Mouse (Mus musculus): ENCODE measurements at regions not wholly inside any gene's neighbourhood (a gene's known extent, or its start where the extent isn't known, plus 50 kb on each side); places are given as distances from the start of the nearest gene placed in this dataset.
A peak's percentile ranks its signal among the peaks of the same experiment; 100 is the strongest.

GRCm38 (mm10) chr15:93874206-93874605, 278.5 kb upstream of the Prickle1 start:
- Histone ChIP-seq H3K9me3 (replicated peaks) (no peaks in the 10 kb centered on the region), H3K4me2 (no peak overlapping the region), H3K4me1 (replicated peaks) (no peaks in the 10 kb centered on the region), H3K9ac (no peak overlapping the region), H3K4me3 (no peak overlapping the region), H3K36me3 (no peaks in the 10 kb centered on the region), H3K27me3 (no peaks in the 10 kb centered on the region), H3K27ac (no peak overlapping the region)
- 73% methylated on average over 6 of the region's 6 CpGs for WGBS
- no peak for ATAC-seq (replicated peaks; ENCODE audit: insufficient number of reproducible peaks, insufficient read depth, low FRiP score, low read depth)

GRCm38 (mm10) chr15:93857336-93857901, 261.7 kb upstream of the Prickle1 start:
- no peaks in the 10 kb centered on the region for H3K4me1 ChIP-seq (replicated peaks)
- H3K9ac ChIP-seq = no peak overlapping the region
- no peak overlapping the region for H3K4me3 ChIP-seq
- H3K4me2 ChIP-seq = no peak overlapping the region
- 80% methylated on average over 12 of the region's 12 CpGs for WGBS
- H3K27ac ChIP-seq = no peak overlapping the region
- no peak for ATAC-seq (replicated peaks; ENCODE audit: insufficient number of reproducible peaks, insufficient read depth, low FRiP score, low read depth)
- no peaks in the 10 kb centered on the region for H3K9me3 ChIP-seq (replicated peaks)
- no peaks in the 10 kb centered on the region for H3K27me3 ChIP-seq
- no peaks in the 10 kb centered on the region for H3K36me3 ChIP-seq

GRCm38 (mm10) chr15:93853221-93853620, 257.5 kb upstream of the Prickle1 start:
- no peak overlapping the region for H3K9ac ChIP-seq
- WGBS = 65% methylated on average over 3 of the region's 3 CpGs

GRCm38 (mm10) chr15:93852126-93852525, 256.4 kb upstream of the Prickle1 start:
- Histone ChIP-seq H3K9me3 (replicated peaks) (no peaks in the 10 kb centered on the region), H3K36me3 (no peaks in the 10 kb centered on the region), H3K4me2 (no peak overlapping the region), H3K27ac (no peak overlapping the region), H3K27me3 (no peaks in the 10 kb centered on the region), H3K9ac (no peak overlapping the region), H3K4me3 (no peak overlapping the region), H3K4me1 (replicated peaks) (no peaks in the 10 kb centered on the region)
- no peak for ATAC-seq (replicated peaks; ENCODE audit: insufficient number of reproducible peaks, insufficient read depth, low FRiP score, low read depth)
- 84% methylated on average over 4 of the region's 4 CpGs for WGBS

More at GRCm38 (mm10) chr15:93853221-93853620, 257.5 kb upstream of the Prickle1 start:
- no peaks in the 10 kb centered on the region for H3K9me3 ChIP-seq (replicated peaks)
- H3K4me1 ChIP-seq (replicated peaks) = no peaks in the 10 kb centered on the region
- no peak for ATAC-seq (replicated peaks; ENCODE audit: insufficient number of reproducible peaks, insufficient read depth, low FRiP score, low read depth)
- no peak overlapping the region for H3K4me2 ChIP-seq
- H3K27ac ChIP-seq = no peak overlapping the region
- no peaks in the 10 kb centered on the region for H3K36me3 ChIP-seq
- no peaks in the 10 kb centered on the region for H3K27me3 ChIP-seq
- H3K4me3 ChIP-seq = no peak overlapping the region

- no peak overlapping the region for H3K4me3 ChIP-seq
- no peak overlapping the region for H3K9ac ChIP-seq
- no peaks in the 10 kb centered on the region for H3K36me3 ChIP-seq
- no peak overlapping the region for H3K4me2 ChIP-seq
- H3K27me3 ChIP-seq = no peaks in the 10 kb centered on the region
- no peak overlapping the region for H3K27ac ChIP-seq
- H3K9me3 ChIP-seq (replicated peaks) = no peaks in the 10 kb centered on the region
- no peaks in the 10 kb centered on the region for H3K4me1 ChIP-seq (replicated peaks)
- ATAC-seq (replicated peaks; ENCODE audit: insufficient number of reproducible peaks, insufficient read depth, low FRiP score, low read depth) = no peak
- WGBS = 81% methylated on average over 6 of the region's 6 CpGs
Observed at GRCm38 (mm10) chr15:93850388-93850787, 254.7 kb upstream of the Prickle1 start.

- no peaks in the 10 kb centered on the region for H3K27me3 ChIP-seq
- no peak overlapping the region for H3K9ac ChIP-seq
- 84% methylated on average over 4 of the region's 4 CpGs for WGBS
- no peak overlapping the region for H3K27ac ChIP-seq
- no peak overlapping the region for H3K4me3 ChIP-seq
- H3K36me3 ChIP-seq = no peaks in the 10 kb centered on the region
- no peak overlapping the region for H3K4me2 ChIP-seq
- no peaks in the 10 kb centered on the region for H3K4me1 ChIP-seq (replicated peaks)
- no peak for ATAC-seq (replicated peaks; ENCODE audit: insufficient number of reproducible peaks, insufficient read depth, low FRiP score, low read depth)
- H3K9me3 ChIP-seq (replicated peaks) = no peaks in the 10 kb centered on the region
Observed at GRCm38 (mm10) chr15:93848830-93849229, 253.1 kb upstream of the Prickle1 start.

GRCm38 (mm10) chr15:93846797-93847196, 251.1 kb upstream of the Prickle1 start:
- Histone ChIP-seq H3K9ac (no peak overlapping the region), H3K27ac (no peak overlapping the region), H3K36me3 (no peaks in the 10 kb centered on the region), H3K4me3 (no peak overlapping the region), H3K4me2 (no peak overlapping the region), H3K9me3 (replicated peaks) (no peaks in the 10 kb centered on the region), H3K27me3 (no peaks in the 10 kb centered on the region), H3K4me1 (replicated peaks) (no peaks in the 10 kb centered on the region)
- WGBS = 79% methylated on average over 4 of the region's 4 CpGs
- ATAC-seq (replicated peaks; ENCODE audit: insufficient number of reproducible peaks, insufficient read depth, low FRiP score, low read depth) = no peak

- H3K36me3 ChIP-seq = no peaks in the 10 kb centered on the region
- H3K27ac ChIP-seq = no peak overlapping the region
- 35% methylated on average over 6 of the region's 6 CpGs for WGBS
- H3K9me3 ChIP-seq (replicated peaks) = no peaks in the 10 kb centered on the region
- no peak for ATAC-seq (replicated peaks; ENCODE audit: insufficient number of reproducible peaks, insufficient read depth, low FRiP score, low read depth)
- H3K4me1 ChIP-seq (replicated peaks) = no peaks in the 10 kb centered on the region
- no peak overlapping the region for H3K4me2 ChIP-seq
- H3K27me3 ChIP-seq = no peaks in the 10 kb centered on the region
- H3K4me3 ChIP-seq = no peak overlapping the region
- no peak overlapping the region for H3K9ac ChIP-seq
Observed at GRCm38 (mm10) chr15:93845801-93846200, 250.1 kb upstream of the Prickle1 start.

- no peak for ATAC-seq (replicated peaks; ENCODE audit: insufficient number of reproducible peaks, insufficient read depth, low FRiP score, low read depth)
- Histone ChIP-seq H3K36me3 (no peaks in the 10 kb centered on the region), H3K27me3 (no peaks in the 10 kb centered on the region), H3K4me2 (no peak overlapping the region; the same call in 1 of the 2 replicates), H3K4me3 (no peak overlapping the region), H3K27ac (no peak overlapping the region), H3K9ac (no peak overlapping the region), H3K9me3 (replicated peaks) (no peaks in the 10 kb centered on the region), H3K4me1 (replicated peaks) (peaks cover 11% of the 10 kb centered on the region)
- 63% methylated on average over 1 of the region's 1 CpGs for WGBS
Observed at GRCm38 (mm10) chr15:93832956-93833355, 237.3 kb upstream of the Prickle1 start.

- no peak overlapping the region for H3K27ac ChIP-seq
- peaks cover 11% of the 10 kb centered on the region for H3K4me1 ChIP-seq (replicated peaks)
- H3K36me3 ChIP-seq = no peaks in the 10 kb centered on the region
- H3K9me3 ChIP-seq (replicated peaks) = no peaks in the 10 kb centered on the region
- no peak overlapping the region for H3K4me3 ChIP-seq
- WGBS = 50% methylated on average over 14 of the region's 14 CpGs
- no peak for ATAC-seq (replicated peaks; ENCODE audit: insufficient number of reproducible peaks, insufficient read depth, low FRiP score, low read depth)
- no peaks in the 10 kb centered on the region for H3K27me3 ChIP-seq
- no peak overlapping the region for H3K9ac ChIP-seq
- peak overlapping the region; percentile 41 for H3K4me2 ChIP-seq
Observed at GRCm38 (mm10) chr15:93832431-93832936, 236.8 kb upstream of the Prickle1 start.

GRCm38 (mm10) chr15:93831148-93831547, 235.5 kb upstream of the Prickle1 start:
- Histone ChIP-seq H3K27ac (no peak overlapping the region), H3K27me3 (no peaks in the 10 kb centered on the region), H3K36me3 (no peaks in the 10 kb centered on the region), H3K4me3 (no peak overlapping the region), H3K4me1 (replicated peaks) (peaks cover 11% of the 10 kb centered on the region), H3K9me3 (replicated peaks) (no peaks in the 10 kb centered on the region), H3K4me2 (no peak overlapping the region), H3K9ac (no peak overlapping the region)
- no peak for ATAC-seq (replicated peaks; ENCODE audit: insufficient number of reproducible peaks, insufficient read depth, low FRiP score, low read depth)
- WGBS = 68% methylated on average over 3 of the region's 3 CpGs

Measured in heart, embryonic 15.5 days (tissue).